Mouse (Mus musculus) embryonic facial prominence, embryonic 11.5 days (tissue): ENCODE results near the gene Crabp2. TPM values are rescaled to one million over a fixed set of nuclear protein-coding genes. Genes with fewer than 3 reads are reported as not detected.

Experiments
- ATAC-seq: fragments of 200-750 bp; cut with Nextera tagmentation; replicated peaks from 2 replicates; pipeline ENCODE4 v1.8.0; 2017; ENCODE audit warnings: low read depth; ENCODE audit not compliant: insufficient number of reproducible peaks, low FRiP score, low TSS enrichment
- DNase-seq: peaks from one replicate; pipeline ENCODE4 v3.0.0-alpha.2; 2015; ENCODE audit warnings: low spot score
- H3K27ac ChIP-seq: fragments of 300-500 bp; sonication (generic); replicated peaks from 2 replicates; pipeline ENCODE4 v1.5.1; 2014; ENCODE audit warnings: mild to moderate bottlenecking, low read depth, low read length, control low read depth
- H3K27me3 ChIP-seq: fragments of 300-500 bp; sonication (generic); 2 replicates; pipeline ENCODE4 v1.6.1; 2014; ENCODE audit warnings: mild to moderate bottlenecking, low read length, moderate library complexity, mixed read lengths; ENCODE audit not compliant: control insufficient read depth, insufficient read depth
- H3K36me3 ChIP-seq: fragments of 300-500 bp; sonication (generic); replicated peaks from 2 replicates; pipeline ENCODE4 v1.6.1; 2014; ENCODE audit warnings: low read depth, mild to moderate bottlenecking, low read length, moderate library complexity, mixed read lengths; ENCODE audit not compliant: control insufficient read depth, insufficient read depth
- H3K4me1 ChIP-seq: fragments of 300-500 bp; sonication (generic); 2 replicates; pipeline ENCODE4 v1.6.1; 2014; ENCODE audit warnings: low read length, mixed read lengths; ENCODE audit not compliant: control insufficient read depth, insufficient read depth
- H3K4me2 ChIP-seq: fragments of 300-500 bp; sonication (generic); 2 replicates; pipeline ENCODE4 v1.6.1; 2014; ENCODE audit warnings: low read depth, mild to moderate bottlenecking, control low read depth, low read length, moderate library complexity
- H3K4me3 ChIP-seq: fragments of 300-500 bp; sonication (generic); 2 replicates; pipeline ENCODE4 v1.5.1; 2014; ENCODE audit warnings: low read depth, low read length, control low read depth
- H3K9ac ChIP-seq: fragments of 300-500 bp; sonication (generic); replicated peaks from 2 replicates; pipeline ENCODE4 v1.6.1; 2014; ENCODE audit warnings: mild to moderate bottlenecking, control low read depth, low read length
- H3K9me3 ChIP-seq: fragments of 300-500 bp; sonication (generic); replicated peaks from 2 replicates; pipeline ENCODE4 v1.6.1; 2016; ENCODE audit warnings: mild to moderate bottlenecking, low read length, inconsistent platforms, mixed read lengths; ENCODE audit not compliant: control insufficient read depth
- WGBS: fragments of 180-500 bp; shearing (Covaris S2); extraction: QIAGEN DNeasy Blood & Tissue Kit; methylation state at CpG from one replicate; pipeline ENCODE4 v1.1.7; 2014; 5-methylcytosine and 5-hydroxymethylcytosine counted together
- polyA plus RNA-seq: library from polyadenylated mRNA; unstranded; fragments of >200 nt; fragmentation: Nextera tagmentation; extraction: Ambion mirVana; gene quantifications from 2 replicates; pipeline ENCODE4 v1.2.1, GENCODE M21; 2014

Gene Crabp2
- polyA plus RNA-seq, 1 experiment from 2014 or later = 642 TPM

GRCm38 (mm10) chr3:87943586-87943985 is 4.9 kb upstream of the Crabp2 start:
- Histone ChIP-seq H3K4me2 (no peak overlapping the region), H3K36me3 (peaks cover 9% of the 10 kb centered on the region; the same call in 1 of the 2 replicates), H3K27me3 (no peaks in the 10 kb centered on the region), H3K27ac (no peak overlapping the region), H3K9ac (no peak overlapping the region), H3K4me1 (peaks cover 32% of the 10 kb centered on the region), H3K9me3 (no peaks in the 10 kb centered on the region), H3K4me3 (no peak overlapping the region)
- ATAC-seq = no peak
- 86% methylated on average over 7 of the region's 7 CpGs for WGBS
- no peak for DNase-seq

GRCm38 (mm10) chr3:87944838-87945600 is 3.4 kb upstream of the Crabp2 start:
- 0 out of 2 replicates have a peak, but pooled peaks have one; percentile 3 for ATAC-seq
- H3K4me1 ChIP-seq = peaks cover 32% of the 10 kb centered on the region
- H3K4me3 ChIP-seq = no peak overlapping the region

GRCm38 (mm10) chr3:87945781-87946540 is 2.5 kb upstream of the Crabp2 start:
- no peak overlapping the region for H3K4me3 ChIP-seq
- no peaks in the 10 kb centered on the region for H3K9me3 ChIP-seq
- H3K4me2 ChIP-seq = no peak overlapping the region; the same call in 1 of the 2 replicates
- H3K4me1 ChIP-seq = peaks cover 32% of the 10 kb centered on the region
- H3K27me3 ChIP-seq = no peaks in the 10 kb centered on the region
- ATAC-seq (peak; percentile 24; the same call in 1 of the 2 replicates), DNase-seq (peak; percentile 76)
- peaks cover 3% of the 10 kb centered on the region; the same call in 1 of the 2 replicates for H3K36me3 ChIP-seq
- 7% methylated on average over 12 of the region's 12 CpGs for WGBS
- peak overlapping the region; percentile 96 for H3K27ac ChIP-seq
- H3K9ac ChIP-seq = peak overlapping the region; percentile 26

More at GRCm38 (mm10) chr3:87944838-87945600, 3.4 kb upstream of the Crabp2 start:
- Histone ChIP-seq H3K9ac (peak overlapping the region; percentile 30), H3K27ac (peak overlapping the region; percentile 96), H3K36me3 (peaks cover 3% of the 10 kb centered on the region; the same call in 1 of the 2 replicates), H3K4me2 (no peak overlapping the region), H3K27me3 (no peaks in the 10 kb centered on the region), H3K9me3 (no peaks in the 10 kb centered on the region)
- DNase-seq = no peak
- WGBS = 23% methylated on average over 4 of the region's 4 CpGs

- Histone ChIP-seq H3K36me3 (peaks cover 3% of the 10 kb centered on the region; the same call in 1 of the 2 replicates), H3K9ac (peak overlapping the region; percentile 48), H3K9me3 (no peaks in the 10 kb centered on the region), H3K27ac (peak overlapping the region; percentile 96), H3K4me2 (peak overlapping the region; percentile 87), H3K4me3 (no peak overlapping the region), H3K4me1 (peaks cover 36% of the 10 kb centered on the region), H3K27me3 (no peaks in the 10 kb centered on the region)
- 0% methylated on average over 1 of the region's 1 CpGs for WGBS
- DNase-seq (peak; percentile 82), ATAC-seq (peak; percentile 10; the same call in 1 of the 2 replicates)
Observed at GRCm38 (mm10) chr3:87946541-87946860, 2.0 kb upstream of the Crabp2 start.

DNA sequence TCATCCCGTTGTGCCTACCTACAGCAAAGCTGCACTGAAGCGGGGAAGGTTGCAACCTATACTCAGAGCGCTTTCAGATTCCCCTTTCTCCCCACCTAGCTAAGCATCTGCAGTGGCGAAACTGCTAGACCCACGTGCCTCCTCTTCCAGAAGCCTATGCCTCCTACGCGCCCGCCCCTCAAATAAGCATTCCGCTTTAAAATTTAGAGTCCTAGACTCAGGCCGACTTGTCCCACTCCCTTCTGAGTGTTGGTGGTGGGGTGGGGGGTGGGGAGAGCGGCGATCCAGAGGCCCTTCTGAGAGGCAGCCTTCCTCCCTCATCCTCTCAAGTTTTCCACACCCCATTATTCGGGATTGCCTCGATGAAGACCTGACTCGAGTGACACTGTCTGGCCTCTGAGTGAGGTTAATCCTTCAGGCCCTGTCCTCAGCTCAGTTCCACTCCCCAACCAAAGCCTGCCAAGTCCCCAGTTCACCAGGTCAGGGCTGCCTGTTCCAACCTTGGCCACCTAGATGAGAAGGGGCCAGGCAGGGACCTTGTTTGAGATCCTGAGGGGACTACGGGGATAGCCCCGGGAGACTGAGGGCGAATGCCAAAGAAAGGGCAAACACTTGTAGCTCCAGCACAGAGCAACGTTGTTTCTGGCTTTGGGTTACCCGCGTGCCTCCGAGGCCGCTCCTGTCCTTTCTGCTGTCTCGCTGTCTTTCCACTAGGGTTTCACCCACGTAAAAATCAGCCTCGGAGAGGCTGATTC is 1.2 kb upstream of the Crabp2 start:
- DNase-seq (peak; percentile 53), ATAC-seq (0 out of 2 replicates have a peak, but pooled peaks have one; percentile 2)
- Histone ChIP-seq H3K27me3 (no peaks in the 10 kb centered on the region), H3K27ac (peak overlapping the region; percentile 96), H3K4me3 (peak overlapping the region; percentile 67), H3K9ac (peak overlapping the region; percentile 72), H3K36me3 (no peaks in the 10 kb centered on the region), H3K4me1 (peaks cover 42% of the 10 kb centered on the region), H3K4me2 (peak overlapping the region; percentile 87), H3K9me3 (no peaks in the 10 kb centered on the region)
- WGBS = 1% methylated on average over 26 of the region's 26 CpGs

DNA sequence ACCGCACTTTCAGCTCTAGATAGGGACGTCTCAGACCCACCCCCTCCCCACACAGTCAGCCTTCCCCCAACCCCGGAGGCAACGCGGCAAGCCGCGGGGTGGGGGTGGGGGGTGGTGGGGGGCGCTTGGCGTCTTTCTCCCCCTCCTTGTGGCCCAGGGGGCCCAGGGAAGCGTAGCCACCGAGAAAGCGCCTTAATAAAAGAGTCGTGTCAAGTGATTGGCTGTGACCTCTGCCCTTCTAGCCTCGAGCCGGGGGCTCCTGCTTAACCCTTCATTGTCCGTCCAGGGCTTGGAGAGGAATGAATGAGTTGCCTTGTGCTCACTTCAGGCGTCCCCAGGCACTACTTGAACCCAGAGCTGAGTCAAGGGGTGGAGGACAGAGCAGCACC is 661 bp upstream of the Crabp2 start:
- peak overlapping the region; percentile 72 for H3K9ac ChIP-seq
- peak overlapping the region; percentile 96 for H3K27ac ChIP-seq
- H3K4me2 ChIP-seq = peak overlapping the region; percentile 87
- H3K36me3 ChIP-seq = no peaks in the 10 kb centered on the region
- H3K4me1 ChIP-seq = peaks cover 45% of the 10 kb centered on the region
- no peaks in the 10 kb centered on the region for H3K27me3 ChIP-seq
- peak overlapping the region; percentile 67 for H3K4me3 ChIP-seq
- no peaks in the 10 kb centered on the region for H3K9me3 ChIP-seq
- peak; percentile 88 for DNase-seq
- 0 out of 2 replicates have a peak, but pooled peaks have one; percentile 4 for ATAC-seq
- under 1% methylated on average over 16 of the region's 17 CpGs for WGBS

DNA sequence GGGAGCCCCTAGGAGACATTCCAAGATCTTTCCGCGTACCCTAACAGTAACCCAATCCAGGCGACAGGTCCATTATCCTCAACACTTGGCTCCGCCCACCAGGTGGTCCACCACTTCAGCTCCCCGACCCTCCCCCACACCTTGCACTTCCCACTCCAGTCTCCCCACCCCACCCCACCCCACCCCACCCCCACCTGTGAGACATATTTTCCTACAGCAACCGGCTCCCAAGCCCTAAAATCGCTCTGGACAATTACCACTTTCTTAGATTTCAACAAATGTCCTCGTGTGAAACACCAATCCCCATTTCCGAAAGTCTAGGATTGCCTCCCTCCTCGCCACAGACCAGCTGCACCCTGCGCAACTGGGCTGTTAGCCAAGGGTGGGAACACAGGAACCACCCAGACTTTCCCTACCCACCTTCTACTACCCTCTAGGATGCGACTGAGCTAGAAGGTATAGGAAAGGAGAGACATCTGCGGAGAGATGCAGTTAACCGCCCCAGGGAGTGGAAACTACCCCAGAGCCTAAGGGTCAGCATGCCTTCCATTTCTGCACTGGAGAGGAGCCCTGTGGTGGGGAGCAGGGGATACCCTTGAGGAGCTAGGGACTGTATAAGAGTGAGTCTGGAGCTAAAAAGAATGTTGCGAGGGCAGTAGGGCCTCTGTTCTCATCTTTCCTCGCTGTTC is 944 bp downstream of the Crabp2 start:
- Histone ChIP-seq H3K4me2 (peak overlapping the region; percentile 87), H3K9ac (peak overlapping the region; percentile 73), H3K36me3 (no peaks in the 10 kb centered on the region), H3K4me1 (peaks cover 45% of the 10 kb centered on the region), H3K4me3 (peak overlapping the region; percentile 67), H3K27ac (peak overlapping the region; percentile 96), H3K27me3 (no peaks in the 10 kb centered on the region), H3K9me3 (no peaks in the 10 kb centered on the region)
- no peak for ATAC-seq
- peak; percentile 76 for DNase-seq
- WGBS = 2% methylated on average over 16 of the region's 16 CpGs
